Mouse (Mus musculus) ES-Bruce4 (cell line): ENCODE measurements around the gene Myom1.

Source experiments
- CTCF ChIP-seq: IDR thresholded peaks from one replicate; pipeline ENCODE4 v1.8.1; 2011; ENCODE audit warnings: low read depth, low read length
- EP300 ChIP-seq: IDR thresholded peaks from 2 replicates; pipeline ENCODE4 v1.6.1; 2011; ENCODE audit warnings: low read depth, low read length; ENCODE audit not compliant: insufficient read depth
- POLR2A ChIP-seq: IDR thresholded peaks from one replicate; pipeline ENCODE4 v1.8.1; 2011; ENCODE audit warnings: low read length; ENCODE audit not compliant: insufficient read depth

GRCm38 (mm10) chr17:71091024-71091423, 88.6 kb downstream of the Myom1 start:
- TF ChIP-seq CTCF (no peak), POLR2A (no peak), EP300 (no peak)
